Mouse (Mus musculus) erythroblast, embryonic 14.5 days (primary cell): ENCODE data around the gene Trim29. TPM values are rescaled to one million over a fixed set of nuclear protein-coding genes. Genes with fewer than 3 reads are reported as not detected.

ENCODE experiments used
- H3K27me3 ChIP-seq: 2 replicates; pipeline ENCODE4 v1.6.1; 2012; ENCODE audit warnings: inconsistent platforms; ENCODE audit not compliant: control insufficient read depth
- H3K36me3 ChIP-seq: 2 replicates; pipeline ENCODE4 v1.6.1; 2012; ENCODE audit warnings: mild to moderate bottlenecking, inconsistent platforms; ENCODE audit not compliant: control insufficient read depth
- H3K4me1 ChIP-seq: 2 replicates; pipeline ENCODE4 v1.6.1; 2012; ENCODE audit warnings: inconsistent platforms; ENCODE audit not compliant: control insufficient read depth
- H3K4me3 ChIP-seq: replicated peaks from 2 replicates; pipeline ENCODE3; 2012; ENCODE audit warnings: moderate library complexity, mild to moderate bottlenecking, inconsistent platforms
- H3K9me3 ChIP-seq: 2 replicates; pipeline ENCODE4 v1.6.1; 2012; ENCODE audit warnings: low read length, inconsistent platforms, mixed read lengths; ENCODE audit not compliant: control insufficient read depth
- GATA1 ChIP-seq: IDR thresholded peaks from 2 replicates; pipeline ENCODE4 v1.6.1; 2012; ENCODE audit warnings: low read length, inconsistent platforms, mixed read lengths
- TAL1 ChIP-seq: IDR thresholded peaks from 3 replicates; pipeline ENCODE4 v1.6.1; 2012; ENCODE audit warnings: low read length, inconsistent platforms, mixed read lengths
- polyA plus RNA-seq: library from polyadenylated mRNA; stranded (reverse); fragments of >175 nt; gene quantifications from 2 replicates; pipeline ENCODE4 v1.2.3, GENCODE M21; 2012

Gene Trim29
- polyA plus RNA-seq, 1 experiment = not detected

GRCm38 (mm10) chr9:43305882-43306281 lies 4.8 kb upstream of the Trim29 start:
- no peaks in the 10 kb centered on the region for H3K4me1 ChIP-seq
- no peak overlapping the region for H3K4me3 ChIP-seq
- peaks cover 4% of the 10 kb centered on the region; the same call in 1 of the 2 replicates for H3K27me3 ChIP-seq
- no peaks in the 10 kb centered on the region for H3K9me3 ChIP-seq
- TF ChIP-seq GATA1 = no peak
- TF ChIP-seq TAL1 = no peak
- H3K36me3 ChIP-seq = no peaks in the 10 kb centered on the region

DNA sequence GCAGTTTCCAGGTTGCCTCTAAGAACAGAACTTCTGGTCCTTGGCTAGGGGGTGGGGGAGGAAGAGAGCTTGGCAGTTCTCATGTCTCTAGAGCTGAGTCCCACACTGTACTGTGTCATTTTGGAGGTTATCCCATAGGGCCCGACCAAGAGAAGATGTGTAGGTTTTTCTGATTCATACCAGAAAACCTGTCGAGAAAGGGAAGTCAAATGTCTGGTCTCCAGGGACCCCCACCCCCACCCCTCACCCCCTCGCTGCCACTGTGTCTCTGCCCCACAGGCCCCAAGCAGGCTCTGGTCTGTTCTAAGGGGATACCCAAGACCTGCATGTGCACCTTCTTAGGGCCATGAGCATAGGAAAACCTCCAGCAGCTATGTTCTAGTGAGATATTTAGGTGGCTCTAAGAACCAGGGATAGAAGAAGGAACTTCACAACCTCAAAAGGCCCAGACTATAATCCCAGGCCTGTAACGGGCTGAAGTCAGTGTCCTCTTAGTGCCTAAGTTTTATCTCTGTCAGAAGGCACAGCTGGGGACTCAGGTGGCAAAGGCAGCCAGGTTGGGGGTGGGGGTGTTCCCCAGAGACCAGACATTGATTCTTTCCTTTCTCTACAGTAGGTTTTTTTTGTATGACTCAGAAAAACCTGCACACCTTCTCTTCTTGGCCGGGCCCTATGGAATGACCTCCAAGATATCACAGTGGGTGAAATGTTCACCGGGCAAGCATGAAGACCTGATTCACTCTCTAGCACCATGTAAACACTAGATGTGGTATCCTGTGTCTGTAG lies 1.4 kb upstream of the Trim29 start:
- Histone ChIP-seq H3K4me3 (no peak overlapping the region), H3K4me1 (no peaks in the 10 kb centered on the region), H3K27me3 (peaks cover 4% of the 10 kb centered on the region; the same call in 1 of the 2 replicates), H3K36me3 (no peaks in the 10 kb centered on the region), H3K9me3 (no peaks in the 10 kb centered on the region)
- TF ChIP-seq TAL1 (no peak), GATA1 (no peak)

GRCm38 (mm10) chr9:43312190-43312589 lies 1.5 kb downstream of the Trim29 start:
- no peak for TF ChIP-seq TAL1
- TF ChIP-seq GATA1 = no peak
- no peak overlapping the region for H3K4me3 ChIP-seq
- H3K4me1 ChIP-seq = no peaks in the 10 kb centered on the region
- no peaks in the 10 kb centered on the region for H3K9me3 ChIP-seq
- no peaks in the 10 kb centered on the region for H3K36me3 ChIP-seq
- H3K27me3 ChIP-seq = peaks cover 4% of the 10 kb centered on the region; the same call in 1 of the 2 replicates

DNA sequence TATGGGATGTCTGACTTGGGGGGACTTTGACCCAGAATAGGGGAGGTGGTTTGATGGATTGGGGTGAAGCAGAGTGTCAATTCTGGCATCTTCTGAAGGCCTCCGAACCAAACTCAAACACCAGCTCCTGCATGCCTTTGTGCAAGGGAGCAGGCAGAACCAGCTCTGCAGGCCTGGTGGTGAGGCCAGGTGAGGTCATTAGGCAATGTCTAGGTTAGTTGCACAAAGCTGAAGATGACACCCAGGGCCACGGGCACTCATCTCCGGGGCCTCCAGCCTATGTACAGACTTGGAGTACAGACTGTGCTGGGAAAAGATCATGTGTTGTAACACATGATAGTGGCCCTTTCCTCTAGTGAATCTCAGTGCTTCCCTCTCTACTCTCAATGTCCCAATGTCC lies 3.2 kb downstream of the Trim29 start:
- Histone ChIP-seq H3K9me3 (no peaks in the 10 kb centered on the region), H3K4me1 (no peaks in the 10 kb centered on the region), H3K36me3 (no peaks in the 10 kb centered on the region), H3K27me3 (peaks cover 4% of the 10 kb centered on the region; the same call in 1 of the 2 replicates), H3K4me3 (no peak overlapping the region)
- TF ChIP-seq TAL1 (no peak), GATA1 (no peak)

GRCm38 (mm10) chr9:43315320-43315950 lies 4.8 kb downstream of the Trim29 start:
- no peak for TF ChIP-seq TAL1
- TF ChIP-seq GATA1 = no peak
- Histone ChIP-seq H3K4me3 (no peak overlapping the region), H3K4me1 (no peaks in the 10 kb centered on the region), H3K27me3 (peaks cover 4% of the 10 kb centered on the region; the same call in 1 of the 2 replicates), H3K9me3 (no peaks in the 10 kb centered on the region), H3K36me3 (no peaks in the 10 kb centered on the region)

DNA sequence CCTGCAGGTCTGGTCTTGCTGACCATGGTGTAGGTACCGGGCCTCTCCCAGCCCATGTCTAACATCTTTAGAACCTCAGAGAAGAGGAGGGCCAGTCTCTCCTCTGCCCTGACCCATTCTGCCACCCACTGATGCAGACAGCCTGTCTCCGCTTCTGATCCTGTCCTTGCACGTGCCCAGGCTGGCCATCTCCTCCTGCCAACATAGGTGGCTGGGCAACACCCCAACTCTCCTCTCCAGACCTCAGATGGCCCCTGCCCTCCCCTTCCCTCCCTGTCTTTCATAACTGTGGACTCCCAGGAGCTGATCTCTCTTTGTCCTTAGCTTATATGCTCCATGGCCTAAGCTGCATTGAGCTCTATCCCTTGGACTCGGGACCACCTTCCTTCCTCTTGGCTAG lies 5.8 kb downstream of the Trim29 start:
- Histone ChIP-seq H3K9me3 (no peaks in the 10 kb centered on the region), H3K36me3 (no peaks in the 10 kb centered on the region), H3K4me1 (no peaks in the 10 kb centered on the region), H3K27me3 (no peaks in the 10 kb centered on the region), H3K4me3 (no peak overlapping the region)
- TF ChIP-seq TAL1 = no peak

- H3K9me3 ChIP-seq = no peaks in the 10 kb centered on the region
- H3K4me3 ChIP-seq = no peak overlapping the region
- no peaks in the 10 kb centered on the region for H3K36me3 ChIP-seq
- no peak for TF ChIP-seq GATA1
- no peaks in the 10 kb centered on the region for H3K4me1 ChIP-seq
- no peaks in the 10 kb centered on the region for H3K27me3 ChIP-seq
Observed at GRCm38 (mm10) chr9:43318661-43319060, 8.0 kb downstream of the Trim29 start.

GRCm38 (mm10) chr9:43321951-43322350 lies 11.3 kb downstream of the Trim29 start:
- TF ChIP-seq GATA1 = no peak
- no peak for TF ChIP-seq TAL1
- Histone ChIP-seq H3K27me3 (no peaks in the 10 kb centered on the region), H3K4me1 (no peaks in the 10 kb centered on the region), H3K36me3 (no peaks in the 10 kb centered on the region), H3K4me3 (no peak overlapping the region), H3K9me3 (no peaks in the 10 kb centered on the region)

DNA sequence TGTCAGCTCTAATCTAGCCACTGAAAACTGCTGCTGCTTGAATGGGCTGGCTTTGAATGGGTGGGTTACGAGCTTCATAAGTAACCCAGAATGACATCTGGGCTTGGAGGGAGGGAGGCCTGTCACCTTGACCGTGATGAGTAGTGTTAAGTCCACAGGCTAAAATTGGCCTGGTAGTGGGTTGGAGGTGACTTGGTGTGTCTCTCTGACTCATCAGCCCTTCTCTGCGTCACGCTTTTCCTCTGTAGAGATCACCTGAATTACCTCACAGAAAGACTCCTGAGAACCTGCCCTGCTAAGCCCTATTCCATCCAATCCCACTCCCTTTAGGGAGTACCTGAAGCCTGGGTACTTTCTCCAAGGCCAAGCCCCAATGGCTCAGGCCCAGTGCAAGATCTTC lies 12.0 kb downstream of the Trim29 start:
- H3K9me3 ChIP-seq = no peaks in the 10 kb centered on the region
- no peaks in the 10 kb centered on the region for H3K27me3 ChIP-seq
- no peak overlapping the region for H3K4me3 ChIP-seq
- no peaks in the 10 kb centered on the region for H3K4me1 ChIP-seq
- no peak for TF ChIP-seq GATA1
- no peak for TF ChIP-seq TAL1
- H3K36me3 ChIP-seq = no peaks in the 10 kb centered on the region
